Mouse (Mus musculus) kidney, embryonic 15.5 days (tissue): ENCODE results near the gene Hapln2. TPM values are rescaled to one million over a fixed set of nuclear protein-coding genes. Genes with fewer than 3 reads are reported as not detected.

Experiments used
- ATAC-seq: fragments of 200-750 bp; cut with Nextera tagmentation; replicated peaks from 2 replicates; pipeline ENCODE4 v1.8.0; 2017; ENCODE audit warnings: moderate TSS enrichment; ENCODE audit not compliant: low FRiP score
- H3K27ac ChIP-seq: fragments of 300-500 bp; sonication (generic); 2 replicates; pipeline ENCODE4 v1.5.1; 2015; ENCODE audit warnings: mild to moderate bottlenecking, inconsistent platforms
- H3K27me3 ChIP-seq: fragments of 300-500 bp; sonication (generic); 2 replicates; pipeline ENCODE4 v1.6.1; 2015; ENCODE audit warnings: inconsistent platforms
- H3K36me3 ChIP-seq: fragments of 300-500 bp; sonication (generic); 2 replicates; pipeline ENCODE4 v1.6.1; 2015; ENCODE audit warnings: inconsistent platforms
- H3K4me1 ChIP-seq: fragments of 300-500 bp; sonication (generic); 2 replicates; pipeline ENCODE4 v1.6.1; 2015; ENCODE audit warnings: inconsistent platforms
- H3K4me2 ChIP-seq: fragments of 300-500 bp; sonication (generic); 2 replicates; pipeline ENCODE4 v1.6.1; 2015; ENCODE audit warnings: moderate library complexity, mild to moderate bottlenecking, inconsistent platforms
- H3K4me3 ChIP-seq: fragments of 300-500 bp; sonication (generic); replicated peaks from 2 replicates; pipeline ENCODE4 v1.5.1; 2015; ENCODE audit warnings: mild to moderate bottlenecking, inconsistent platforms
- H3K9ac ChIP-seq: fragments of 300-500 bp; sonication (generic); 2 replicates; pipeline ENCODE4 v1.6.1; 2015; ENCODE audit warnings: mild to moderate bottlenecking, inconsistent platforms
- H3K9me3 ChIP-seq: fragments of 300-500 bp; sonication (generic); replicated peaks from 2 replicates; pipeline ENCODE4 v1.6.1; 2016; ENCODE audit warnings: inconsistent platforms
- WGBS: fragments of 180-500 bp; shearing (Covaris S2); methylation state at CpG from one replicate; pipeline ENCODE4 v1.1.7; 2015; ENCODE audit warnings: mixed read lengths; 5-methylcytosine and 5-hydroxymethylcytosine counted together
- polyA plus RNA-seq: library from polyadenylated mRNA; unstranded; fragments of >200 nt; fragmentation: Nextera tagmentation; extraction: Ambion mirVana; gene quantifications from 2 replicates; pipeline ENCODE4 v1.2.1, GENCODE M21; 2015

Hapln2 gene
- polyA plus RNA-seq, 1 experiment from 2014 or later = 0.12 TPM

DNA sequence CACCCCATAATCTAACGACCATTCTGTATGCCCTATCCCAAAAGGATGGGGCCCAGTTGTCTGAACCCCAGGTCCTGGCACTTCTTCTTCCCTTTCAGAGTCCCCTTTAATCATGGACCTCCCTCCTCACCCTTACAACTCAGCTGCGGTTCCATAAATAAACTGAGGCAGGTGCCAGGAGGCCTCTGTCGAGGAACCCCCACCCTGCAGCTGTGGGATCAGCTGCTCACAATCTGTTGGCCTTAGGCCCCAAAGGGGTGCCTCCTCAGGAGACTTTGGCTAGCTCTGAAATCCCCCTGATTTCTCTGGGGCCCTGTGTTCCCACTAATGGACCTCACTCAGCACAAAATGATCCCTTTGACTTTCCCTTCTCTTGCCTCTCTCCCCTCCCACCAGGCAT lies 43.3 kb downstream of the Hapln2 start:
- Histone ChIP-seq H3K9ac (0 out of 2 replicates have a peak overlapping the region, but pooled peaks have one; percentile 21), H3K9me3 (no peaks in the 10 kb centered on the region), H3K27me3 (peaks cover 8% of the 10 kb centered on the region), H3K36me3 (no peaks in the 10 kb centered on the region), H3K4me2 (peak overlapping the region; percentile 49; the same call in 1 of the 2 replicates), H3K4me1 (peaks cover 92% of the 10 kb centered on the region), H3K27ac (peak overlapping the region; percentile 95), H3K4me3 (no peak overlapping the region)
- ATAC-seq = no peak
- WGBS = 36% methylated on average over 3 of the region's 3 CpGs

DNA sequence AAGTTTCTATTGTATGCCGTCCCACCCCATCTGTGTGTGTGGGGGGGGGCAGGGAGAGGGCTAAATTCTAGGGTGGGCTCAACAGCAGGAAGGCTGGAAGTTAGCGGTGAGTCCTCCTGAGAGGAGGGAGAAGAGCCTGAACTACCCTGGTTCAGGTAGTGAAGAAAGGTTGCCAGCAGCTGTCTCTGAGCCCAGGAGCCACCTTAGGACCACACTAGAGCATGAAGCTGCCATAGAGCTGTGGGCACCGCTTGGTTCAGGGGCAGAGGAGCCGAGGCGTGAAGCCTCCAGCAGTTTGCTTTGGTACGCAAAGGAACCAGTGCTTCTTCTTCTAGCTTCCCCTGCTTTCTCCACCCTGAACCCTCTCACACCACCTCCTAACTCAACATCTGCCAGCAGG lies 43.8 kb downstream of the Hapln2 start:
- WGBS = 42% methylated on average over 6 of the region's 6 CpGs
- no peaks in the 10 kb centered on the region for H3K36me3 ChIP-seq
- H3K4me2 ChIP-seq = peak overlapping the region; percentile 49
- no peak for ATAC-seq
- no peak overlapping the region for H3K9ac ChIP-seq
- peaks cover 96% of the 10 kb centered on the region for H3K4me1 ChIP-seq
- H3K9me3 ChIP-seq = no peaks in the 10 kb centered on the region
- H3K27ac ChIP-seq = peak overlapping the region; percentile 95
- H3K4me3 ChIP-seq = peak overlapping the region; percentile 6; the same call in 1 of the 2 replicates
- peaks cover 3% of the 10 kb centered on the region for H3K27me3 ChIP-seq

DNA sequence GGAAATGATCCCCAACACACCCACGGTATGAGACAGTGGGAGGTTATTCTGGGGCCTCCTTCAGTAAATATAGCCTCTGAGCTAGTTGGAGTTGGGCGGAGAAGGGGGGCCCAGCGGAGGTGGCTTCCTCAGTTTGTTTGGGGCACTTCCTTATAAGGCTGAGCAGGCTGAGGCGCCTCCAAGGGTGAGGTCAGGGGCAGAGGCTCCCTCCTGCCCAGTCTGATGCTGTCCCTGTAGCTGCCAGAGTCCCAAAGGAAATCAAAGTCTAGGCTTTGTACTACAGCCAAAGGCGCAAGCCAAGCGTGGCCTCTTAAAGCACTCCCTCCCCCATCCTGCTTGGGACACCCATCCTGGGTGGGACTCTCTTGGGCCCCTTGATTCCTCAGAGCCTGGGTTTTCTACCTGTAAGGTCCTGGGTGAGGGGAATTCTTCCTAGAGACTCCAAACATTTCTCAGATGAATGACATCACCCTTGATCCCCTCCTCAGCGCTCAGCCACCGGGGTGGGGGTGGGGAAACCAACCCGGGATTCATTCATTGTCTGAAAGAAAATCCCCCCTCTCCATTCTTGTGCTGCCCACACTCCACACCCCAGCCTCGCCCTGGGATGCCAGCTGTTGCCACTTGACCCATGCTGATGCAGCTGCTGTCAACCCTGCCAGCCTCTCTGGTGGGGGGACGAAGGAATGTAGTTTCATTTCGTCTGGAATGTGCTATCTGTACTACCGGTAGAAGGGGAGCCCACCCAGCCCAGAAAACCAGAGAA lies 44.4 kb downstream of the Hapln2 start:
- H3K27me3 ChIP-seq = no peaks in the 10 kb centered on the region
- H3K27ac ChIP-seq = peak overlapping the region; percentile 95
- H3K4me3 ChIP-seq = peak overlapping the region; percentile 6; the same call in 1 of the 2 replicates
- ATAC-seq = peak; percentile 74
- H3K9me3 ChIP-seq = no peaks in the 10 kb centered on the region
- H3K4me1 ChIP-seq = peaks cover 98% of the 10 kb centered on the region
- peak overlapping the region; percentile 49 for H3K4me2 ChIP-seq
- peaks cover 3% of the 10 kb centered on the region; the same call in 1 of the 2 replicates for H3K36me3 ChIP-seq
- 4% methylated on average over 13 of the region's 13 CpGs for WGBS
- peak overlapping the region; percentile 34; the same call in 1 of the 2 replicates for H3K9ac ChIP-seq

DNA sequence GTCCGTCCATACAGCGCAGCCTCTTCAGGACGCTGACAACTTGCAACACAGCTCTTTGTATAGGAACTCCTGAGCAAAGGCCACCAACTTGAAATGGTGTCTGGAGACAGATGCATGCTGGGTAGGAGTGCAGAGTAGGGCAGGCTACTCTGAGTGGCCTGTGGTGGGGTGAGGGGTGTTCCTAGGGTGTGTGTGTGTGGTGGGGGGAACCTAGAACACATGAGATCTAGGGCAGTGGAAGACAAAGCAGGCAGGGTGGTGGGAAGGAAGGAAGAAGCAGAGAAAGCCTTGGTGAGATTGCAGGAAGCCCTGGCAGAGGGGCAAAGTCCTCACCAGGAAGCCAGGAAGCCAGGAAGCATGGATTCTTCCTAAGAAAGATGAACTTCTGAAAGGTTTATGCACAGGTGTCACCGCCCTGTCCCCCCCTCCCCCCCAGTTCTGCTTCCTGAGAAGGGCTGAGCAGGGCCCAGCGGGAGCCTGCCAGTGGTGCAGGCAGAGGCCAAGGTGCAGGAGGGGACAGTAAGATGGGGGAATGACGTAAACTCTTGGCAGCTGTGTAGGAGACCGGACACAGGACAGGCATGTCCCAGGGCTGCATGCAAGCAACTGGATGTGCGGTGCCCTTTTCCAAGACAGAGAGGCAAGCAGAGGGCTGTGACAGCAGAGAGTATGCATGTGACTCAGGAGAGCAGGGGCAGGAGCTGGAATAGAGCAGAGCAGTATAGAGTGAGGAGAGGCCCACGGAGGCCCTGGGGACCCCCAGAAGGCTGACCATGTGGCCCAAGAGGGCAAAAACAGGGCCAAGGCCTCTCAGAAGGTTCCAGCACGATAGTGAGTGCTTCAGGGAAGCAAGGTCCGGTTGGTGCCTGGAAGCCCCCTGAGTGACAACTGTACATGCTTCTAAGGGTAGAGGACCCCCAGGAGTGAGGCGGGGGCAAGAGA lies 45.2 kb downstream of the Hapln2 start:
- peak; percentile 37 for ATAC-seq
- H3K9ac ChIP-seq = peak overlapping the region; percentile 34
- H3K4me3 ChIP-seq = peak overlapping the region; percentile 6; the same call in 1 of the 2 replicates
- peak overlapping the region; percentile 49 for H3K4me2 ChIP-seq
- H3K4me1 ChIP-seq = peaks cover 92% of the 10 kb centered on the region
- H3K9me3 ChIP-seq = no peaks in the 10 kb centered on the region
- no peaks in the 10 kb centered on the region for H3K27me3 ChIP-seq
- WGBS = 29% methylated on average over 12 of the region's 12 CpGs
- peak overlapping the region; percentile 95 for H3K27ac ChIP-seq
- H3K36me3 ChIP-seq = peaks cover 12% of the 10 kb centered on the region

DNA sequence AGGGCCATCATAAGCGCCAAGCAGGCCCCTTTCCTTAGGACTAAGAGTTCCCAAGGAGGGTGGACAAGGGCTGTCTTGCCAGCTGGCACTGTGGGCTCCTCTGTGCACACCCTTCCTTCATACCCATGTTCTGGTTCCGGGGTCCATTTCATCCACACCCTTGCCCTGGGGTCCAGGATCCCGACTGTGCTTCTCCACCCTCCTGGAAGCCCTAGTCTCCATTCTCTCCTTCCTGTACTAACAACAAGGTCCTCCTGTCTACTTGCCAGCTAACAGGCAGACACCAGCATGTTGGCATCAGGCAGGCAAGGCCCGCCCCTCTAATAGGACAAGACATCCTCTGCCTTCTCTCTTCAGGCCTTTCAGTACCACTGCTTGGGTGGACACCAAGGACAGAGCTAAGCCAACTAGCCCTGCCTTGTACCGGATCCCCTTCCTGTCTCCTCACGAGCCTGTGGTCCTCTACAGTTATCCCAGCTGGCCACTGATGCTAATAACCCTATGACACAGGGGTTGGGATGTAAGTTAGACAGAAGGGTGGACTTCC lies 46.1 kb downstream of the Hapln2 start:
- no peak for ATAC-seq
- WGBS = 78% methylated on average over 6 of the region's 6 CpGs
- Histone ChIP-seq H3K27me3 (no peaks in the 10 kb centered on the region), H3K4me2 (no peak overlapping the region), H3K27ac (peak overlapping the region; percentile 95), H3K9ac (no peak overlapping the region), H3K36me3 (peaks cover 21% of the 10 kb centered on the region), H3K4me3 (no peak overlapping the region), H3K4me1 (peaks cover 85% of the 10 kb centered on the region), H3K9me3 (no peaks in the 10 kb centered on the region)

DNA sequence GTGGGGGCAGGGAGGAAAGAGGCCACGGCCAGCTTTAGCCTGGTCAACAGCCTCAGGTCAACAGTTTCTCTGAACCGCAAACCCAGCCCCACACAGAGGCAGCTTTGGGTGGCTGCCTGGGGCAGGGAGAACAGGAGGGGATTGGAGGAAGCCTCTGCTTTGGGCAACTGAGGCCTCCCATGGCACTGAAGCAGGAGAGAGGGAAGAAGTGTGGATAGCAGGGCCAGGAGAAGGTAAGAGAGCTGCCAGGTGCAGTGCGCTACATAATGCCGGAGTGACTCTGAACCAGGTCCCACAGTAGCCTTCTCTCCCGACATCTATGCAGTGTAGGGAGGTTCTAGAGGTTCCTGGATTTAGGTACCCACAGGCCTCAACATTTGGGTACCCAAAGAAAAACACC lies 46.7 kb downstream of the Hapln2 start:
- no peak overlapping the region for H3K4me3 ChIP-seq
- no peak overlapping the region for H3K9ac ChIP-seq
- no peak for ATAC-seq
- no peaks in the 10 kb centered on the region for H3K27me3 ChIP-seq
- 42% methylated on average over 5 of the region's 5 CpGs for WGBS
- H3K9me3 ChIP-seq = no peaks in the 10 kb centered on the region
- H3K36me3 ChIP-seq = peaks cover 26% of the 10 kb centered on the region
- H3K4me2 ChIP-seq = no peak overlapping the region
- H3K4me1 ChIP-seq = peaks cover 79% of the 10 kb centered on the region
- H3K27ac ChIP-seq = peak overlapping the region; percentile 95

DNA sequence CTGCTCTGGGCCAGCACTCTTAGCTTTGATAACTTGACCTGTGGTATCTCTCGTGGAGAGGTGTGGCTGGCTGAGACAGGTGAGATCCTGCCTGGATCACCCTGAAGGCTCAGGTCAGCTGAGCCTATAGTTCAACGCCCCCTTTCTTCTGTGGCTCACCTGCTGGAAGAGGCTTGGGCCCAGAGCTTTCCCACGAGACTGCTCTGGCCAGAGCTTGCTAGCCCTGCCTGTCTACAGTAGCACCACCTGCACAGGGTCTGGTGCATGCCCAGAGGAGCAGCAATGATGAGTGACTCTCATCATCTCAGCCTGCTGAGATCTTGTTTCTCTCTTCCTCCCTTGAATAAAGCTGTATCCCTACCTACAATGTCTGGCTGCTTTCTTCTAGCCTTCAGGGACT lies 47.3 kb downstream of the Hapln2 start:
- H3K9ac ChIP-seq = no peak overlapping the region
- H3K36me3 ChIP-seq = peaks cover 33% of the 10 kb centered on the region
- H3K4me1 ChIP-seq = peaks cover 73% of the 10 kb centered on the region
- H3K27me3 ChIP-seq = no peaks in the 10 kb centered on the region
- ATAC-seq = no peak
- 41% methylated on average over 3 of the region's 3 CpGs for WGBS
- no peak overlapping the region for H3K4me3 ChIP-seq
- H3K27ac ChIP-seq = peak overlapping the region; percentile 95
- H3K9me3 ChIP-seq = no peaks in the 10 kb centered on the region
- H3K4me2 ChIP-seq = no peak overlapping the region

DNA sequence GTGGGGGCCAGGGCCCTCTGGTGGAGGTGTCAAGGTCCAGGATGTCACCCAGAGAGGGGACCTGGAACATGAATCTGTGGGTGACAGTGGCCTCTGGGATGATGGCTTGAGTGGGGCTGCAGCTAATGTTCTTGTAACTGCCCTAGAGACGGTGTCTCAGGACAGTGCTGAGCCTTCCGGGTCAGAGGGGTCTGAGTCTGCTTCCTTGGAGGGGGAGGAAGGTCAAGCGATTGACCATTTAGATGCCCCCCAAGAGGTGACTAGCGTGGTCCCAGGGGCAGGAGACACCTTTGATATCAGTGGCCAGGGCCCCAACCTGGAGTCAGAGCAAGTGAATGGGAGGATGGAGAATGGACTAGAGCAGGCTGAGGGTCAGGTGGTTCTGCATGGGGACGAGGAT lies 47.9 kb downstream of the Hapln2 start:
- H3K4me2 ChIP-seq = no peak overlapping the region
- H3K27me3 ChIP-seq = no peaks in the 10 kb centered on the region
- no peak overlapping the region for H3K27ac ChIP-seq
- H3K36me3 ChIP-seq = peaks cover 38% of the 10 kb centered on the region
- peaks cover 71% of the 10 kb centered on the region for H3K4me1 ChIP-seq
- no peaks in the 10 kb centered on the region for H3K9me3 ChIP-seq
- 87% methylated on average over 5 of the region's 5 CpGs for WGBS
- H3K9ac ChIP-seq = no peak overlapping the region
- ATAC-seq = no peak
- no peak overlapping the region for H3K4me3 ChIP-seq

DNA sequence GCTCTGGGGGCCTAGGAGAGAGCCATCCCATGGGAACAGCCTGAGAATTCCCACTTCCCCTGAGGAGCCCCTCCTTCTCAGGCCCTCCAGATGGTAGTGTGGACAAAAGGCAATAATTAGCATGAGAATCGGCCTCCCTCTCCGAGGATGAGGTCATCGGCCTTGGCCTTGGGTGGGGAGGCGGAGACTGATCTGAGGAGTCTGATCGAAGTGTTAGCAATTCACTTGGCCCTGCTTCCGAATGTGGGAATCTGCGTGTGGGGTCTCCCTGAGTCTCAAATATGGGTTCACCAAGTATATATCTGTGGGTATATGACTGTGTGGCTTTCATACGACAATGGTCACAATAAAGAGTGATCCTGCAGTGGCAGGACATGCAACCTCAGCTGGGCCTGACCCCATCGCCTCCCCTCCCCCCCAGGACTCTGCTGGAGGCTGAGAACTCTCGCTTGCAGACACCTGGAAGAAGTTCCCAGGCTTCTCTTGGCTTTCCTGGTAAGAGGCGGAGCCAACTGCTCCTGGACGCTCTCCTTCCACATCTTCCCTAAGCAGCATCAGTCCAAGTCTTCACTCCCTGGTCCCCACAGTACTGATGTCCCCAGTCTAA lies 52.9 kb downstream of the Hapln2 start:
- peak overlapping the region; percentile 97 for H3K4me2 ChIP-seq
- no peaks in the 10 kb centered on the region for H3K9me3 ChIP-seq
- peak overlapping the region; percentile 64 for H3K4me3 ChIP-seq
- no peaks in the 10 kb centered on the region for H3K27me3 ChIP-seq
- 0 out of 2 replicates have a peak overlapping the region, but pooled peaks have one; percentile 8 for H3K27ac ChIP-seq
- no peak for ATAC-seq
- H3K9ac ChIP-seq = peak overlapping the region; percentile 78; the same call in 1 of the 2 replicates
- H3K36me3 ChIP-seq = peaks cover 38% of the 10 kb centered on the region
- H3K4me1 ChIP-seq = peaks cover 66% of the 10 kb centered on the region
- WGBS = 27% methylated on average over 12 of the region's 12 CpGs

DNA sequence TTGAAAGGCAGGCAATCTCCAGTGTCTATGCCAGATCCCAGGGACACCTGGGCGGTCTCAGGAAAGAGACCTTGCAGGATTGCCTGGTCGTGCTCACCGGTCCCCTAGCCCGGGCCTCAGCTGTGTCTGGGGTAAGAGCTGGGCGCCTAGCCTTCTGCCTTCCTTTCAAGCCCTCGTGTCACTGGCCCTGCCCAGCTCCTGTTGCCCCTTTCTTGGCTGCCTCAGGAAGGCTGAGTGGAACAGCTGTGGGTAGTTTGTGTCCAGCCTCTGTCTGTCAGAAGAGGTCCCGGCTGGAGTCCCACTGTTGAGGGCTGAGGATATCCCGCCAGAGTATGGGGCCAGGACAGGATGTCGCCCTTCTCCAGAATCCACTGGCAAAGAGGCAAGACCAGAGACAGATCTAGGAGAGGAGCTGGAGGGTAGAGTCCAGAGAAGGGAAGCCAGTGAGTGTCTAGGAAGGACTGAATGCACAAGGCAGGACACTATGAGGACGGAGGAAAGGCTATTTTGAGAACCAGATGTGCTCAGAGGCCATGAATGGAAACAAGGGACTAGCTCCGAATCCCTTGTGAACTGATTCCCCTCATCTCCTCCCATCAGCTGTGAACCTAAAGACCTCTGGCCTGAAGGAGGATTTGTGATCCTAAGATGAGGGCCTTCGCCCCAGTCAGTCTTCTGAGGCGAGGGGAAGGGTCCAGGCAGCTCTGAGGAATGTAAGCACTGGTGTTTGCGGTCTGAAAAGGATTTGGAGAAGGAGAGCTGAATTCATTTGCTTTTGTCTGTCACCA lies 53.6 kb downstream of the Hapln2 start:
- H3K4me2 ChIP-seq = peak overlapping the region; percentile 97
- peak overlapping the region; percentile 78; the same call in 1 of the 2 replicates for H3K9ac ChIP-seq
- WGBS = 38% methylated on average over 14 of the region's 14 CpGs
- peaks cover 38% of the 10 kb centered on the region for H3K36me3 ChIP-seq
- H3K9me3 ChIP-seq = no peaks in the 10 kb centered on the region
- H3K4me1 ChIP-seq = peaks cover 59% of the 10 kb centered on the region
- H3K27me3 ChIP-seq = no peaks in the 10 kb centered on the region
- peak overlapping the region; percentile 64 for H3K4me3 ChIP-seq
- ATAC-seq = no peak
- peak overlapping the region; percentile 24 for H3K27ac ChIP-seq

DNA sequence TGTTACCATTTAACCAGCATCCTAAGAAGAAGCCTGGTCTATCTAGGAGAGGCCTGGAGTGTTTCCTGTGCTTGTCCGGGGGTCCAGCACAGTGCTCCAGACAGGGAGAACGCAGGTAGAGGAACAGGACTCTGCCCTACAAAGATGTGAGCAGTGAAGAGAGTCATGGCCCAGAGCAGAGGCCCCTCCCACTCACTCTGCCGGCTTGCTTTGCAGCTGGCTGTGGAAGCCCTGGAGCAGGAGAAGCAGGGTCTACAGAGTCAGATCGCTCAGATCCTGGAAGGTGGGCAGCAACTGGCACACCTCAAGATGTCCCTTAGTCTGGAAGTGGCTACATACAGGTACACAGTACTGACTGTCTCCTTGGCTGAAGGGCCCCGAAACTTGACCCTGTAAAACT lies 54.6 kb downstream of the Hapln2 start:
- Histone ChIP-seq H3K27ac (peak overlapping the region; percentile 88; the same call in 1 of the 2 replicates), H3K4me1 (peaks cover 50% of the 10 kb centered on the region), H3K36me3 (peaks cover 32% of the 10 kb centered on the region), H3K9me3 (no peaks in the 10 kb centered on the region), H3K27me3 (no peaks in the 10 kb centered on the region), H3K9ac (peak overlapping the region; percentile 78), H3K4me2 (peak overlapping the region; percentile 97), H3K4me3 (peak overlapping the region; percentile 64)
- 19% methylated on average over 5 of the region's 5 CpGs for WGBS
- peak; percentile 44; the same call in 1 of the 2 replicates for ATAC-seq
